Mouse (Mus musculus) forebrain, embryonic 14.5 days (tissue): ENCODE data around the gene Swi5. TPM values are rescaled to one million over a fixed set of nuclear protein-coding genes. Genes with fewer than 3 reads are reported as not detected.

Source experiments
- ATAC-seq: fragments of 200-750 bp; cut with Nextera tagmentation; 2 replicates; pipeline ENCODE4 v1.8.0; 2017; ENCODE audit warnings: mild to moderate bottlenecking, moderate library complexity
- DNase-seq: peaks from one replicate; pipeline ENCODE4 v3.0.0-alpha.2; 2015; ENCODE audit warnings: low spot score
- H3K27ac ChIP-seq: fragments of 300-500 bp; sonication (generic); 2 replicates; pipeline ENCODE4 v1.5.1; 2014; ENCODE audit warnings: low read depth, mild to moderate bottlenecking, control low read depth, low read length, moderate library complexity
- H3K27me3 ChIP-seq: fragments of 300-500 bp; sonication (generic); replicated peaks from 2 replicates; pipeline ENCODE4 v1.6.1; 2014; ENCODE audit warnings: low read length, control low read depth, mixed read lengths; ENCODE audit not compliant: control insufficient read depth, insufficient read depth
- H3K36me3 ChIP-seq: fragments of 300-500 bp; sonication (generic); 2 replicates; pipeline ENCODE4 v1.6.1; 2014; ENCODE audit warnings: low read length, control low read depth; ENCODE audit not compliant: control insufficient read depth, insufficient read depth
- H3K4me1 ChIP-seq: fragments of 300-500 bp; sonication (generic); 2 replicates; pipeline ENCODE4 v1.6.1; 2014; ENCODE audit warnings: antibody characterized with exemption, low read length, control low read depth; ENCODE audit not compliant: control insufficient read depth, insufficient read depth
- H3K4me2 ChIP-seq: fragments of 300-500 bp; sonication (generic); 2 replicates; pipeline ENCODE4 v1.6.1; 2014; ENCODE audit warnings: mild to moderate bottlenecking, control low read depth, low read length
- H3K4me3 ChIP-seq: fragments of 300-500 bp; sonication (generic); 2 replicates; pipeline ENCODE4 v1.5.1; 2014; ENCODE audit warnings: low read depth, low read length, control low read depth
- H3K9ac ChIP-seq: fragments of 300-500 bp; sonication (generic); 2 replicates; pipeline ENCODE4 v1.6.1; 2014; ENCODE audit warnings: mild to moderate bottlenecking, low read length, control low read depth, moderate library complexity
- H3K9me3 ChIP-seq: fragments of 300-500 bp; sonication (generic); replicated peaks from 2 replicates; pipeline ENCODE4 v1.6.1; 2016; ENCODE audit warnings: low read length, control low read depth, mixed read lengths; ENCODE audit not compliant: control insufficient read depth
- WGBS: fragments of 180-500 bp; shearing (Covaris S2); extraction: QIAGEN DNeasy Blood & Tissue Kit; methylation state at CpG from one replicate; pipeline ENCODE4 v1.1.7; 2014; 5-methylcytosine and 5-hydroxymethylcytosine counted together
- polyA plus RNA-seq: library from polyadenylated mRNA; unstranded; fragments of >200 nt; fragmentation: Nextera tagmentation; extraction: Ambion mirVana; gene quantifications from 2 replicates; pipeline ENCODE4 v1.2.1, GENCODE M21; 2014

The Swi5 gene
- polyA plus RNA-seq, 1 experiment from 2014 or later: 243 TPM

DNA sequence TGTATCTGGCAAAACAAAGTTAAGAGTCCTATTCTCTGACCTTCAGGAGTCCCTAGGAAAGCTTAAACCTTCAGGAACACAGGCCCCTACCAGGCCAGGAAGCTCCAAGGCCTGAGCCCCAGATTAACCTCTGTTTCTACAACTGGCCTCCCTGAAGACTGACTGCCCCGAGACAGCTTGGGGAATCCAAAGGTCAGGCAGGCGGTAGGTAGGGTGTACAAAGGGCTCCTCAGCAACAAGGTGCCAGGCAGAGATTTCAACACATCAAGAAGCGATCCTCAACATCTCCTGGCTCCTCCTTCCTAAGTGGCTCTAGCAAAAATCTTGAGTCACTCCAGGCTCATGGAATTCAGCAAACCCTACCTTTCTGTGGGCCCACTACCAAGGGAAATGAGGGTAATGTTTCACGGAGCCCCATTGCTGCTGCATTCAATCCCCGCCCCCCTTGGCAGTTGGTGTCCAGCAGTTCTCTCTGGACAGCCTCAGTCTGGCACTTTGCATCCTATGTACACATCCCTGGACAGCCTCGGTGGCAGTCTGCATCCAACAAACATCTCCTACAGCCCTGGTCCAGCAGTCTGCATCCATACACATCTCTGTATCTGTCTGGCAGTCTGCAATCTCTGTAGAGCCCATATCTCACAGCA lies 28.9 kb downstream of the Swi5 start:
- H3K9ac ChIP-seq: peak overlapping the region; percentile 88
- peaks cover 37% of the 10 kb centered on the region for H3K36me3 ChIP-seq
- no peaks in the 10 kb centered on the region for H3K27me3 ChIP-seq
- ATAC-seq (no peak), DNase-seq (no peak)
- 67% methylated on average over 6 of the region's 6 CpGs for WGBS
- no peak overlapping the region for H3K27ac ChIP-seq
- no peaks in the 10 kb centered on the region for H3K9me3 ChIP-seq
- peaks cover 6% of the 10 kb centered on the region; the same call in 1 of the 2 replicates for H3K4me1 ChIP-seq
- H3K4me3 ChIP-seq: peak overlapping the region; percentile 76
- peak overlapping the region; percentile 74 for H3K4me2 ChIP-seq

DNA sequence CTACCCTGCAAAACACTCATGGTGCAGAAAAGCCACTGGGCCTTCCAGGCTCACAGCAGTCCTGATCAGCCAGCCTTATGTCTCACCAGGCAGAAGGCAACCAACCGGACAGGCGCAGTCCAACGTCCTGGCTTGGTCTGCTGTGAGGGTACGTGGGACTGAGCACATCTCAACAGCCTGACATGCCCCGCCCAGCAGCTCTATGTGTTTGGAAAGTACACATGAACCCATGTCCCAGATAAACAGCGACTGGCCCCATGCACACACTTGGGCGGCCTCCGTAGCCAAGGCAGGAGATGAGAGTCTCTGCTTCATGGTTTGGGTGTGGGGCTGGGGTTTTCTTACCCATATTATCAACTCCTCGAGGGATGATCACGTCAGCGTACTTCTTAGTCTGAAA lies 31.6 kb downstream of the Swi5 start:
- Histone ChIP-seq H3K4me2 (no peak overlapping the region), H3K36me3 (peaks cover 63% of the 10 kb centered on the region), H3K4me1 (peaks cover 6% of the 10 kb centered on the region; the same call in 1 of the 2 replicates), H3K27me3 (no peaks in the 10 kb centered on the region), H3K4me3 (no peak overlapping the region), H3K9me3 (no peaks in the 10 kb centered on the region), H3K9ac (no peak overlapping the region), H3K27ac (no peak overlapping the region)
- 92% methylated on average over 11 of the region's 11 CpGs for WGBS
- ATAC-seq: no peak
- DNase-seq: no peak

DNA sequence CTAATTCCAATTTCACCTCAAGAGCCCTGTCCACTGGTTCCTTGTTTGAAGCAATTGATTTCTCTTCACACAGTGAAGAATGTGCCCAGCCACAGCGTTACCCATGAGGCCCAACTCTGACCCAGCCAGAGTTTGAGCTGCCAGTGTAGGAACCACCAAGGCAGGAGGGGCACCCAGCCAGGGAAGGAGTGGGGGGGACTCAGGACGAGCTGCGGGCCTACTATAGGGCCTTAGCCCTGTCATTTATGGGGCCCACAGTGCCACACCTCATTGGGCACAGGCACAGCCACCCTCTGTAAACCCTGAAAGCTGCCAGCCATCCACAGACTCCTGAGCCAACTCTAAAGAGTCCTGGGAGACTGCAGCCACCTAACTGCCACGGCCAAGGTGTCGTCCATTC lies 33.3 kb downstream of the Swi5 start:
- no peak for ATAC-seq

DNA sequence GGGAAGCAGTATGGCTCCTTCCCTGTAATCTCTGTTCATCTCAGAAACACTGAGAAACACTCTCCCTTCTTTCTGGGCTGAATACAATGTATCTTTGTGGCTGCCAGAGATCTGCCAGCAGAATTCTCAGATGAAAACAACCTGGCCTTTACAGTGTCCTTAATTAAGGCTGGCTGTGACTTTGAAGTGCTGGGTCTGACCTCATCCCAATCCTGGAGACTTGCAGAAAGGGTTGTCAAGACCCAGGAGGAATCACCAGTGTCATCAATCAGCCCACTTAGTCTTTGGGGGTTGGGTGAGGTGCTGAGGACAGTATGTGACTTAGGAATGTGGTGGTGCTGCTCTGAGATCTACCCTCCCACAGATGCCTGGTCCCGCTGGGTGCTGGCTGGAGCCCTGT lies 34.5 kb downstream of the Swi5 start:
- Histone ChIP-seq H3K4me1 (no peaks in the 10 kb centered on the region), H3K9me3 (no peaks in the 10 kb centered on the region), H3K9ac (no peak overlapping the region), H3K36me3 (peaks cover 84% of the 10 kb centered on the region), H3K27ac (no peak overlapping the region), H3K4me3 (no peak overlapping the region), H3K27me3 (no peaks in the 10 kb centered on the region), H3K4me2 (no peak overlapping the region)
- ATAC-seq (no peak), DNase-seq (no peak)
- WGBS: 100% methylated on average over 1 of the region's 1 CpGs

More for the DNA sequence above, 33.3 kb downstream of the Swi5 start:
- Histone ChIP-seq H3K27me3 (no peaks in the 10 kb centered on the region), H3K9me3 (no peaks in the 10 kb centered on the region), H3K4me1 (peaks cover 6% of the 10 kb centered on the region; the same call in 1 of the 2 replicates), H3K4me3 (no peak overlapping the region), H3K27ac (no peak overlapping the region), H3K36me3 (peaks cover 75% of the 10 kb centered on the region), H3K4me2 (no peak overlapping the region), H3K9ac (no peak overlapping the region)
- DNase-seq: no peak
- 91% methylated on average over 5 of the region's 5 CpGs for WGBS

DNA sequence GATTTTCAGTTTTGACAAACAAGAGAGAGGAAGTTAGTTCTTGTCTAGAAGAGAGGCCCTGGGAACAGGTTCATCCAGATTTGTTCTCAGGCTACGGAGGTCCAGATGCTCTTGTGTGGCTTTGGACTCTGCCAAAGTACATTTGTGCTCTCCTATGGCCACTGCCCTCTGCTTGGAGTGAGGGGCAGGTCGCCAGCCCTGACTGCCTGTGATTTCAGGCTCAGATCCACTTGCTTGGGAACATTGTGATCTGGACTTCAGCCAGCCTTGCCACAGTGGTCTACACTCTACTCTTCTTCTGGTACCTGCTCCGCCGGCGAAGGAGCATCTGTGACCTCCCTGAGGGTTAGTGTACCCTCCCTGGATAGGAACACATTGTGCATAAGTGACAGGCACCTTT lies 35.2 kb downstream of the Swi5 start:
- Histone ChIP-seq H3K36me3 (peaks cover 85% of the 10 kb centered on the region), H3K27me3 (no peaks in the 10 kb centered on the region), H3K27ac (no peak overlapping the region), H3K4me3 (no peak overlapping the region), H3K4me1 (no peaks in the 10 kb centered on the region), H3K9me3 (no peaks in the 10 kb centered on the region), H3K4me2 (no peak overlapping the region), H3K9ac (no peak overlapping the region)
- WGBS: 93% methylated on average over 5 of the region's 5 CpGs
- DNase-seq (no peak), ATAC-seq (no peak)

DNA sequence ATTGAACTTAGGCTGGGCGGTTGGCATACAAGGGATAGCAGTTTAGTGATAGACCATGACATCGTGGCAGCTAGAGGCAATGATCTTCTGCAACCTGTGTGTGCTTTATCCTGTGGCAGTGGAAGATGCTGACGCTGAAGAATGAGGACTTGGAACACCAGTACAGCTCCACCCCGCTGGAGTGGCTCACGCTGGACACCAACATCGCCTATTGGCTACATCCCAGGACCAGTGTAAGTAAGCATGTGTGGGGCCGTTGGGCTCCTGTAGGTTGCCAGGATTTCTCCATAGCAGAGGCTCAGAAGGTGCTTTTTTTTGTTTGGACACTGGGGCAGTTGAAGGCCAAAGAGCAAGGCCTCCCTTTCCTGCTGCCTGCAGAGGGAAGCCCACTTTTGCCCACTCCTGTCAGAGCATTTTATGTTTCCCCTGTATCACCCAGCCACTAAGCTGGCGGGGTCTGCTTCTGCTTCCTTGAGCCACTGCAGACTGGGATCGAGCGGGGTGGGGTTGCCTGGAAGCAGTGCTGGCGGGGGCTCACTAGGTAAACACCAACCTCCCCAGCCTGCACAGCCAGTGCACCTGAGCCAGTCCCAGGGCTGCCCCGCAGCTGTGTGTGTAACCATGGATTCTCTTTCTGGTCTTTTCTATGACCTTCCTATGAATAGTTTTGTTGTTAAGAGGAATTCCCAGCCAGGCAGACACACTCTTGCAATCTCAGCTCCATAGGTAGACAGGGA lies 35.9 kb downstream of the Swi5 start:
- Histone ChIP-seq H3K4me3 (no peak overlapping the region), H3K9ac (no peak overlapping the region), H3K4me1 (no peaks in the 10 kb centered on the region), H3K9me3 (no peaks in the 10 kb centered on the region), H3K4me2 (no peak overlapping the region), H3K36me3 (peaks cover 84% of the 10 kb centered on the region), H3K27ac (no peak overlapping the region), H3K27me3 (no peaks in the 10 kb centered on the region)
- ATAC-seq (no peak), DNase-seq (no peak)
- 92% methylated on average over 12 of the region's 12 CpGs for WGBS

DNA sequence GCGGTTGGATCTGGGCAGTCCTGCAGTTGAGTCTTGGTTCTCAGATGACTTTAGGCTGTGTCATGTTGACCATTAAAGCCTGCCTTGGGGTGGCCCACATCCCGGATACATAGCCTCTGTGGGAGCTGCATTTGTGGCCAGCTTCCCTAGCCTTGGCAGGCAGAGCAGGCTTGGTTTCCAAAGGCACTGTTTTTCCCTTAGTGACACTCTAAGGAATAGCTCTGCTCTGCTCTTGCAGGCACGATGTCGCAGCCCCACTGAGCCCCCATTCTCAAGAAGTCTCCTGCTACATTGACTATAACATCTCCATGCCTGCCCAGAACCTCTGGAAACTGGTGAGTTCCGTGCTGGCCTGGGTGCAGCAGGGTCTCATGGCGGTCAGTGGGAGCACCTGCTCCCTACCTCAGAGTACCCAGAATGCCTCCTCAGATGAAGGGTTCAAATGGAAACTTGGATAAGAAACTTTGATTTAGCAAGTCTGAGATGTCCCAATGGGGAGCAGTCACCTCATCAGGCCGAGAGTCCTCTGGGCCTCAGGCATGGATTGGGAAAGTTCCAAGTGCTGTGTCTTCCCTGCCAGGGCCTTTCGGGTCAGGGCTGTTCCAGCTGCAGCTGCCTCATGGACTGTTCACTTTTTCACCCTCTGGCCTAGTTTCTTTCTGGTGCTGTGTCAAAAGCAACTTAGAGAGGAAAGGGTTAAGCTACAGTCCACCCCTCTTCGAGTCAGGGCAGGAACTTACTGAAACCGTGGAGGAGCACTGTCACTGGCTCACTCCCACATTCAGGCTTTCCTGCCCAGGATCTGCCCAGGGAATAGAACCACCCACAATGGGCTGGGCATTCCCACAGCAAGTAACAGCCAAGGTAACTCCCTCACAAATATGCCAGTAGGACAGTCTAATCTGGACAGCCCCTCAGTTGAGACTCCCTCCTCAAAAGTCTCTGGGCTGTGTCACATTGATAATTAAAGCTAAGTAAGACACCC lies 39.2 kb downstream of the Swi5 start:
- no peak for ATAC-seq
- Histone ChIP-seq H3K9ac (no peak overlapping the region), H3K27ac (no peak overlapping the region), H3K4me3 (no peak overlapping the region), H3K4me2 (no peak overlapping the region), H3K9me3 (no peaks in the 10 kb centered on the region), H3K27me3 (no peaks in the 10 kb centered on the region), H3K36me3 (peaks cover 82% of the 10 kb centered on the region), H3K4me1 (no peaks in the 10 kb centered on the region)
- 77% methylated on average over 10 of the region's 10 CpGs for WGBS
- DNase-seq: no peak

DNA sequence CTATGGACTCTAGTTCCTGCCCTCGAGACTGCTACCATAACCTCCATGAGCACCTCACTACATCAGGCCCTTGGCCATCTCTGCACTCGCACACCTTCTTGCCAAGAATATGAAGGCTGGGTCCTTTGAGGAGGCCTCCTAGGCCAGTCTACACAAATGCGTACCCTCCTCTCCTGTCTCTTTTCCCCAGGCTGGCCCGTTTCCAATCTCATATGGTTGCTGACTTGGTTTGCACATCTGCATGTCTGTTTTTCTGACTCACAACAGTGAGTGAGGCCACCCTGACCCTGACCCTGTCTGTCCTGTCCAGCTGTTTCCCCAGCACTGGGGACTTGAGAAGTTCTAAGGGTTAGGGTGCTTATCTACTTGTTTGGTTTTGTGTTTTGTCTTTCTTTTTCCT lies 41.1 kb downstream of the Swi5 start:
- H3K4me2 ChIP-seq: no peak overlapping the region
- H3K4me3 ChIP-seq: no peak overlapping the region
- 92% methylated on average over 4 of the region's 4 CpGs for WGBS
- no peaks in the 10 kb centered on the region for H3K27me3 ChIP-seq
- H3K36me3 ChIP-seq: peaks cover 82% of the 10 kb centered on the region
- H3K4me1 ChIP-seq: no peaks in the 10 kb centered on the region
- H3K27ac ChIP-seq: no peak overlapping the region
- no peak overlapping the region for H3K9ac ChIP-seq
- no peaks in the 10 kb centered on the region for H3K9me3 ChIP-seq
- DNase-seq (no peak), ATAC-seq (no peak)
